Mouse (Mus musculus) liver, adult 2 months (tissue): ENCODE measurements around the gene Racgap1.

ENCODE experiments used
- CTCF ChIP-seq: fragments of 200-500 bp; IDR thresholded peaks from 2 replicates; pipeline ENCODE4 v1.5.1; 2011; ENCODE audit warnings: low read depth, low read length, control low read depth
- POLR2A ChIP-seq: fragments of 200-500 bp; IDR thresholded peaks from 2 replicates; pipeline ENCODE4 v1.6.1; 2011; ENCODE audit warnings: low read length, control low read depth; ENCODE audit not compliant: insufficient read depth; ENCODE audit errors: extremely low read depth

- TF ChIP-seq POLR2A (no peak), CTCF (no peak)
These were observed 29.4 kb downstream of the Racgap1 start for GRCm38 (mm10) chr15:99622063-99622462.
